Mouse (Mus musculus): ENCODE data around the gene Ahsg. TPM values are rescaled to one million over a fixed set of nuclear protein-coding genes. Genes with fewer than 3 reads are reported as not detected.

The Ahsg gene
- total RNA-seq (2022), result not detected

DNA sequence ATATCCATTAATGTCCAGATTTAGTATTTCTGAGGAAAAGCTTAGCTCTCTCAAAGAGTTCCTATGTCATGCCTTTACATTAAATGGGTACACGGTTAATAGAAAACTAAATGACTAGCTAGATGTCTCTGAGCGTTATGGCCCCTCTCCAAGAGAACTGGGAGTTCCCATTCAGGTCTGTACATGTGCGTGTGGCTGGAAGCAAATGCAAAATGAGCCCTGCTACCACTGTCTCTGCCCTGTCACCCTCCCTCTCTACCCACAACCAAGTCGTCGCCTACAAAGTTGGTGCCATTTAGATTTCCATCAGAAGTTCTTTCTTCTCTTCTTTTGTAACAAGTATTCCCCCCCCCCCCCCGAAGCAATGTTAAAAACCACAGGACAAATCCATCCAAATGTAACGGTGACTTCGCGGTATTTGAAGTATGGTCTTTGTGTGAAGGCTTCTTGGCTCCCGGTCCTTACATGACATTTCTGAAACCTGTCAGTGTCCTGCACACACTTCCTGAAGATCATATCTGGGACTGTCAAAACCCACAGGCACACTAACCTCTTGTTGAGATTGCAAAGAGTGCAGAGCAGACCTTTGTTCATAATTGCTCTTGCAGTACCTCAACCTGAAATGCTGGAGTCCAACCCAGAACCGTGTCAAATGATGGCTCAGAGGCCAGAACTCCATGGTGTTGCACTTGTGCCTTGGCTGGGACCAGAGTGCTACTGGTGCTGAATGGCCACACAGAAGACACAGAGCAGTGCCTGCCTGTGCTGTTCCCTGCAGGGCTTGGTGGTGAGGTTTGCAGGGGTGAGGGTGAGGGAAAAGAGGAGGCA lies at the start of gene Ahsg:
Ahsg (plus strand) TSS at position 595 of the 828 bp plus-strand sequence.
- no peak for DNase-seq (ENCODE audit: low spot score in 2 of 2)

- no peak for DNase-seq (ENCODE audit: low spot score in 2 of 2)
These were observed 48.2 kb upstream of the Ahsg start for GRCm38 (mm10) chr16:22842871-22843270.

GRCm38 (mm10) chr16:22844061-22844801 lies 46.8 kb upstream of the Ahsg start:
- DNase-seq (ENCODE audit: low spot score in 2 of 2), result peak; percentile 72

- no peak for DNase-seq (ENCODE audit: low spot score in 2 of 2)
These were observed 46.2 kb upstream of the Ahsg start for GRCm38 (mm10) chr16:22844834-22845233.

DNA sequence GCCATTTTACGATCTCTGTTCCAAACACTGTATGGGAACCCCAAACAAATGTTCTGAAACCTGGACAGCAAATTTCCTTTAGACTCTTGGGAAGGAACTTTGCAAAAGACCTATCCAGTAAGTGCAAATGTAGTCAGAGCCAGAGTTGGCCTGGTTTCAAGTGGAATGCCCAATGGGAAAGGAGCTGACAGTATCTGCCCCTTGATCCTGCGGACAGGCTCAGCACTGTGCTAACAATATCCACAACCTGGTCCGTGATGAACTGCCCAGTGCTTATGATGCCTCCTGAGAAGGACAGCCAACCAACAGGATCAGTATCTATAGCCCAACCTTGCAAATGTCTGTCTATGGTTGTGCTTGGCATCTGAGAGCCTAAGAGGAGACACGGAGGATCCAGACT lies 45.6 kb upstream of the Ahsg start:
- no peak for DNase-seq (ENCODE audit: low spot score in 2 of 2)

DNA sequence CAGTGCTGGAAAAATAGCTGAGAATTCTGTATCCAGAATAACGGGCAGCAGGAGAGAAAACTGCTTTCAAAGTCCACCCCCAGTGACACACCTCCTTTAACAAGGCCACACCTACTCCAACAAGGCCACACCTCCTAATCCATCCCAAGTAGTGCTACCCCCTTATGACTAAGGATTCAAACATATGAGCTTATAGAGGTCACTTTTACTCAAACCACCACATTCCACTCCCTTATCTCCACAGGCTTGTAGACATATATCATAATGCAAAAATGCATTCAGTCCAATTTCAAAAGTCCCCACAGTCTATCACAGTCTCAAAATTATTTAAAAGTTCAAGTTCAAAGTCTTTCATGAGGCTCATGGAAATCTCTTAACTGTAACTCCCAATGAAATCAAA lies 43.4 kb upstream of the Ahsg start:
- no peak for DNase-seq (ENCODE audit: low spot score in 2 of 2)

- no peak for DNase-seq (ENCODE audit: low spot score in 2 of 2)
These were observed 42.7 kb upstream of the Ahsg start for GRCm38 (mm10) chr16:22848331-22848730.

GRCm38 (mm10) chr16:22852709-22853108 lies 38.4 kb upstream of the Ahsg start:
- no peak for DNase-seq (ENCODE audit: low spot score in 2 of 2)

DNA sequence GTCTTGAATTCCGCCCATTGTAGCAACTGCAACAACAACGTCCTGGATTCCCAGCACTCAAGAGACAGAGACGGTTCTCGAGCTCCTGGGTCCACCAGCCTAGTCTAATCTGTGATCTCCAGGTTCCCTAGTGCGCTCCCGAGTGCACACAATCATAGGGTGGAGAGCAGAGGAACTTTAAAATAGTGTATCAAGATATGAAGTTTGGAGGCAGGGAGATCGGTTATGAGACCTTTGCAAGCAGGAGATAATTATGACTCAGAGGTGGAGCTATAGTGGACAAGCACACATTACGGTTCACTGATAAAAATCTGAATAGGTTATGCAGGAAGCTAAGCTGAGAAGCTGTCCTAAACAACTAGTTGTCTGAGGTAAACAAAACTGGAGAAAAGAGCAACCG lies 34.3 kb upstream of the Ahsg start:
- no peak for DNase-seq (ENCODE audit: low spot score in 2 of 2)

GRCm38 (mm10) chr16:22857431-22858113 lies 33.5 kb upstream of the Ahsg start, which contains the start of the genes Tbccd1 and Dnajb11:
Tbccd1 (minus strand) TSS chr16:22857669.
Dnajb11 (plus strand) TSS chr16:22857845.
- DNase-seq (ENCODE audit: low spot score in 2 of 2), result peak; percentile 99

DNA sequence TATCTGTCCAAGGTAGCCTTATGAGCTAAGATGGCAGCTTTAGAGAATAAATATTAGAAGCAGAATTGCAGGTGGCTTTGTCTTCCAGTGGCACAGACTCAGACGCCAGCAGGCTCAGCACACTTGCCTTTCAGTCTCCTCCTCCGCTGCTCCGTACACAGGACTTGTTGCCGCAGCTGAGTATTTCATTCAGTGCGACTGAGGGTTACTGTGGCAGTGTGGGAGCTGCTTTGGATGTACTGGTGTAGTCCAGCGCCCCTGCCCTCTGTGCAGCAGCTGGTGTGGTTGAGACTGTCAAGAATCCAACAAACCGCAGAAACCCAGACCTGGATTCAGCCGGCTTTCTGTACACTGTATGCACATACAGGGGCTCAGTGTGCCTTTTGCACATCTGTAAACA lies 18.7 kb upstream of the Ahsg start:
- DNase-seq (ENCODE audit: low spot score in 2 of 2), result no peak

GRCm38 (mm10) chr16:22873369-22873768 lies 17.7 kb upstream of the Ahsg start:
- DNase-seq (ENCODE audit: low spot score in 2 of 2), result peak in 1 of 2 experiments; percentile 16

GRCm38 (mm10) chr16:22876218-22877043 lies 14.6 kb upstream of the Ahsg start:
- DNase-seq (ENCODE audit: low spot score in 2 of 2), result peak in 1 of 2 experiments; percentile 32

DNA sequence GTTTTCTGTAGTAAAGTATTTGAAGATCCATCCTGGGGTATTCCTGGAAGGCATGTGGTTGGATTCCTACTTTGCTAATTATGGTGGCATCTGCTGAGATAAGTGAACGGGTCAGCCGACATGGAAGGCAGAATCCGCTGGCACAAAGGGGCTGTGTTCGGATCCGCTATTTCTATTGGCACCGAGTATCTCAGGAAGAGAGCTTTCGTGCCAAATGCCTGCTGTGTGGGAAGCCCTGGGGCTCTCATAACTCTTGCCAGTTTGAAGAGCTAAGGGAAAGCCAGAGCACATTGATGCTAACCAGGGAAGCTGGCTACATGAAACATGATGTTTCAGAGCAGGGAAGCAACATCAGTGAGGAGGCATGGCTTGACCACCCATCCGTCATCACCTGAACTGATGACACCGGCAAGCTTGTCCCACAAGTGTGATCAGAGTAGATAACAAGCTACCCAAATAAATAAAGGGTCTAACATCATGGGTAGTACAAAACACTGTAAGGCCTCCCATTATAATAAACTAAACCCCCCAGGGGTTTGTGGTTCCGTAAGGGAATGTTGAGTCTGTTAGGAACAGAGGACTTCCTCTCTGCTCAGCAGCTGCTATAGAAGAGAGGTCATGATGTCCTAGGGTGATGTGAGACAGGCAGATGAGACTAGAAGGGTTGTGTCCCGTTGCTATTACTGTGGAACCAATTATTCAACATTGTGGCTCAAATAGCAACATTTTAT lies 13.3 kb upstream of the Ahsg start:
- DNase-seq (ENCODE audit: low spot score in 2 of 2), result peak in 1 of 2 experiments; percentile 11

- DNase-seq (ENCODE audit: low spot score in 2 of 2), result no peak
These were observed 12.4 kb upstream of the Ahsg start for GRCm38 (mm10) chr16:22878716-22879115.

DNA sequence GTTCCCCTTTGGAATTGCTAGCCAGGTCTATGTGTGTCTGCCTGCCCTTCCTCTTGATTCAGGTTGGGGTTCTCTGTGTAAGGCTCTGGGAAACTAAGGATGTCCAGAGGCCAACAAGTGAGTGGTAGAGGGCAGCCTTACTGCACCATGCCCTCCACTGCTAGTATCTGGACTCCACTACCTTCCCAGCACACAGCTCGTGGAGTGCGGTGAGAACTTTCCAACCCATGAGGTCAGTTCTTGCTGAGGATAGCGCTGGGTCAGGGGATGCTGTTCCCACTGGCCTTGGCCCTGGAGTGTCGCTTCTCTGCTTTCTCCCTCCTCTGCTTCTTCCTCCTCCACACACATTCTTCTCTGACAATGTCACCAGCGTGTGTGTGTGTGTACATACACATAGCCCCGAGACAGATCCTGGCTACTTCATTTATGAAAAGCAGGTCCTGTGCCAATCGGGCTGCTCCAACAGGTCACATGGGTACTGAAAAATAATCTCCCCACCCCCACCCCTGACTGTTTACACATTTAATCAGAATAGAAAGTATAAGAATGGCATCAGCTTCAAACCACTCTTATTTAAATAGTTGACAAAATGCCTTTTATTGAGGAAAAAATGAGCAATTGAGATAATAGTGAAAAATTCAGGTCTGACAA lies 11.0 kb upstream of the Ahsg start:
- no peak for DNase-seq (ENCODE audit: low spot score in 2 of 2)

GRCm38 (mm10) chr16:22880900-22881299 lies 10.2 kb upstream of the Ahsg start:
- DNase-seq (ENCODE audit: low spot score in 2 of 2), result no peak

- no peak for DNase-seq (ENCODE audit: low spot score in 2 of 2)
These were observed 9.6 kb upstream of the Ahsg start for GRCm38 (mm10) chr16:22881487-22881886.

- DNase-seq (ENCODE audit: low spot score in 2 of 2), result no peak
These were observed 7.6 kb upstream of the Ahsg start for GRCm38 (mm10) chr16:22883441-22883840.

DNA sequence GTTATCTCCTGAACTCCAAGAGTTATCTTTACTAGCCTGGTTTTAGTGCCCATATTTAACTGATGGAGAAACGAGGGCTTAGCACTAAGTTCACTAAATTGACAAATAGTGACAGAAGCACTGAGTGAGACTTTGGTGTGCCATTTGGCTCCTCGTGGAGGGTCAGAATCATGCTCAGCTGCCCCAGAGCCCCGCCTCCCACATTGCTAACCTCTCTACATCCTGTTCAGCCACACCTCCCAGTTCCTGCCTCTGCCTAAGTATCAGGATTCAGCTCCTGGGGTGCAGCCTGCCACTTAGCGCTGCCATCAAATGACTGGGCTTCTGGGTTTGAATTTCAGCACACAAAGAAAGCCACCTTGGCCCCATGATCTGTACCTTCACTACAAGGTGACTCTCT lies 5.7 kb upstream of the Ahsg start:
- DNase-seq (ENCODE audit: low spot score in 2 of 2), result no peak
